Mouse (Mus musculus) CH12.LX (cell line): ENCODE data around the gene Amotl1. TPM values are rescaled to one million over a fixed set of nuclear protein-coding genes. Genes with fewer than 3 reads are reported as not detected.

Experiments used
- DNase-seq: peaks from one replicate; pipeline ENCODE4 v3.0.0-alpha.2; 2013; ENCODE audit errors: extremely low read depth
- H3K27ac ChIP-seq: 2 replicates; pipeline ENCODE4 v1.5.1; 2012; ENCODE audit warnings: low read depth, mild to moderate bottlenecking, control low read depth, moderate library complexity; ENCODE audit not compliant: insufficient read depth
- H3K27me3 ChIP-seq: replicated peaks from 2 replicates; pipeline ENCODE3; 2012; ENCODE audit warnings: inconsistent platforms
- H3K36me3 ChIP-seq, 2 experiments: replicated peaks in 1 of 2; 2 replicates each; pipeline versions ENCODE3 to v1.6.1; 2012; ENCODE audit warnings: inconsistent platforms in 1 of 2, low read length in 1 of 2, mild to moderate bottlenecking in 1 of 2, mixed read lengths in 1 of 2, moderate library complexity in 1 of 2; ENCODE audit not compliant: control insufficient read depth in 1 of 2, insufficient read depth in 1 of 2
- H3K4me1 ChIP-seq, 2 experiments: 2 replicates each; pipeline ENCODE4 v1.6.1; 2012; ENCODE audit warnings: inconsistent platforms in 1 of 2, moderate library complexity in 1 of 2; ENCODE audit not compliant: insufficient read depth in 2 of 2, control insufficient read depth in 1 of 2
- H3K4me2 ChIP-seq: 2 replicates; pipeline ENCODE4 v1.6.1; 2012; ENCODE audit warnings: low read depth, mild to moderate bottlenecking, control low read depth; ENCODE audit not compliant: poor library complexity, insufficient read depth, severe bottlenecking
- H3K4me3 ChIP-seq, 3 experiments: fragments of 150-350 bp in 1 of 3; sonication (generic) in 1 of 3; replicated peaks in 1 of 3; 2 replicates each; pipeline versions ENCODE3 to v1.5.1; 2011 to 2012; ENCODE audit warnings: low read depth in 2 of 3, low read length in 2 of 3, mild to moderate bottlenecking in 2 of 3, moderate library complexity in 2 of 3, control low read depth in 1 of 3, improper control_type of control experiment in 1 of 3, inconsistent platforms in 1 of 3, mixed read lengths in 1 of 3; ENCODE audit not compliant: poor library complexity in 1 of 3
- H3K79me2 ChIP-seq: replicated peaks from 2 replicates; pipeline ENCODE4 v1.6.1; 2012; ENCODE audit warnings: mild to moderate bottlenecking, moderate library complexity; ENCODE audit not compliant: control insufficient read depth, poor library complexity, insufficient read depth, severe bottlenecking; ENCODE audit errors: extremely low read depth
- H3K9ac ChIP-seq: 2 replicates; pipeline ENCODE4 v1.6.1; 2012; ENCODE audit warnings: low read depth, mild to moderate bottlenecking, control low read depth, moderate library complexity; ENCODE audit not compliant: insufficient read depth
- H3K9me3 ChIP-seq: replicated peaks from 2 replicates; pipeline ENCODE3; 2012; ENCODE audit warnings: low read length, inconsistent platforms, mixed read lengths
- CHD1 ChIP-seq: IDR thresholded peaks from 2 replicates; pipeline ENCODE4 v1.6.1; 2012; ENCODE audit warnings: low read depth, low read length, improper control_type of control experiment, inconsistent platforms
- E2F4 ChIP-seq: IDR thresholded peaks from 2 replicates; pipeline ENCODE4 v1.6.1; 2011; ENCODE audit warnings: low read depth, low read length, improper control_type of control experiment; ENCODE audit not compliant: insufficient replicate concordance
- IRF4 ChIP-seq: IDR thresholded peaks from 2 replicates; pipeline ENCODE4 v1.6.1; 2014; ENCODE audit warnings: low read depth, mild to moderate bottlenecking, inconsistent platforms, low read length, improper control_type of control experiment
- MAFK ChIP-seq: IDR thresholded peaks from 2 replicates; pipeline ENCODE4 v1.6.1; 2011; ENCODE audit warnings: low read length, improper control_type of control experiment; ENCODE audit not compliant: insufficient replicate concordance
- MAX ChIP-seq: IDR thresholded peaks from 2 replicates; pipeline ENCODE4 v1.6.1; 2011; ENCODE audit warnings: low read length, improper control_type of control experiment
- NRF1 ChIP-seq: IDR thresholded peaks from 2 replicates; pipeline ENCODE4 v1.6.1; 2014; ENCODE audit warnings: low read depth, mild to moderate bottlenecking, inconsistent platforms, low read length, improper control_type of control experiment, moderate library complexity
- POLR2A ChIP-seq: IDR thresholded peaks from 2 replicates; pipeline ENCODE4 v1.6.1; 2011; ENCODE audit warnings: low read depth, mild to moderate bottlenecking, improper control_type of control experiment, low read length
- TCF12 ChIP-seq: IDR thresholded peaks from 2 replicates; pipeline ENCODE4 v1.6.1; 2014; ENCODE audit warnings: low read depth, mild to moderate bottlenecking, inconsistent platforms, low read length, improper control_type of control experiment
- ZMIZ1 ChIP-seq: IDR thresholded peaks from 2 replicates; pipeline ENCODE4 v1.6.1; 2012; ENCODE audit warnings: low read depth, mild to moderate bottlenecking, inconsistent platforms, low read length, improper control_type of control experiment
- dilution Hi-C: fragments of 300-500 bp; cut with MboI; formaldehyde crosslinking; loops from 2 replicates; pipeline ENCODE4 v1.14.3; 2020; ENCODE audit warnings: low sequenced_read_pairs; ENCODE audit not compliant: extremely low pct_unique_long_range_greater_than_20kb, extremely low pct_ligation_motif_present
- in situ Hi-C: fragments of 300-500 bp; cut with MboI; formaldehyde crosslinking; loops from 3 replicates; pipeline ENCODE4 v1.14.3; 2019; ENCODE audit warnings: low sequenced_read_pairs, low pct_ligation_motif_present, low pct_unique_long_range_greater_than_20kb, mixed read lengths
- polyA plus RNA-seq: library from polyadenylated mRNA; unstranded; fragments of >175 nt; gene quantifications from 2 replicates; pipeline ENCODE4 v1.2.1, GENCODE M21; 2012; ENCODE audit warnings: low read depth; ENCODE audit not compliant: insufficient read length
- total RNA-seq, 2 experiments: library from RNA; depleted of rRNA; stranded (reverse); fragments of 300-350 nt in 1 of 2; fragments of >200 nt in 1 of 2; gene quantifications; 2 replicates each; pipeline ENCODE4 v1.2.3; 2012 to 2014

The Amotl1 gene
- total and polyA plus RNA-seq, 3 experiments: 0.93 to 2.7 (median 1.2) TPM

- dilution Hi-C loops (no loop called here), in situ Hi-C loops (no loop called here)
- no peaks in the 10 kb centered on the region for H3K27me3 ChIP-seq
- no peak overlapping the region for H3K4me2 ChIP-seq
- no peak overlapping the region for H3K9ac ChIP-seq
- H3K27ac ChIP-seq: no peak overlapping the region
- DNase-seq: no peak
- TF ChIP-seq E2F4 (no peak), TCF12 (no peak)
- peaks cover 4 to 6% of the 10 kb centered on the region in 2 experiments; a peak in 2 of 4 replicates for H3K4me1 ChIP-seq
- H3K9me3 ChIP-seq: peaks cover 4% of the 10 kb centered on the region
- H3K79me2 ChIP-seq: no peaks in the 10 kb centered on the region
- no peak overlapping the region for H3K4me3 ChIP-seq
- H3K36me3 ChIP-seq: no peaks in the 10 kb centered on the region
These were observed 29.6 kb downstream of the Amotl1 start for GRCm38 (mm10) chr9:14614931-14615880.

GRCm38 (mm10) chr9:14614205-14614930 is 30.5 kb downstream of the Amotl1 start:
- dilution Hi-C loops (no loop called here), in situ Hi-C loops (no loop called here)
- no peaks in the 10 kb centered on the region for H3K36me3 ChIP-seq
- no peak overlapping the region for H3K9ac ChIP-seq
- DNase-seq: no peak
- H3K4me2 ChIP-seq: no peak overlapping the region
- no peak overlapping the region for H3K27ac ChIP-seq
- H3K79me2 ChIP-seq: no peaks in the 10 kb centered on the region
- no peaks in the 10 kb centered on the region for H3K27me3 ChIP-seq
- no peak for TF ChIP-seq CHD1
- no peak for TF ChIP-seq E2F4
- no peak for TF ChIP-seq NRF1
- no peak for TF ChIP-seq POLR2A
- TF ChIP-seq MAX: no peak
- TF ChIP-seq IRF4: no peak
- no peak for TF ChIP-seq ZMIZ1
- no peak for TF ChIP-seq MAFK
- H3K4me3 ChIP-seq: no peak overlapping the region
- H3K9me3 ChIP-seq: peaks cover 4% of the 10 kb centered on the region
- no peaks in the 10 kb centered on the region for H3K4me1 ChIP-seq
